Mouse (Mus musculus) lung, postnatal 0 days (tissue): Measurements from ENCODE around the gene Carmil1.

Experiments used
- CTCF ChIP-seq: IDR thresholded peaks from 2 replicates; pipeline ENCODE4 v1.5.1; 2016; ENCODE audit warnings: antibody characterized with exemption, mild to moderate bottlenecking
- EP300 ChIP-seq: IDR thresholded peaks from 2 replicates; pipeline ENCODE4 v1.6.1; 2016; ENCODE audit warnings: antibody characterized with exemption, mild to moderate bottlenecking, control low read depth

DNA sequence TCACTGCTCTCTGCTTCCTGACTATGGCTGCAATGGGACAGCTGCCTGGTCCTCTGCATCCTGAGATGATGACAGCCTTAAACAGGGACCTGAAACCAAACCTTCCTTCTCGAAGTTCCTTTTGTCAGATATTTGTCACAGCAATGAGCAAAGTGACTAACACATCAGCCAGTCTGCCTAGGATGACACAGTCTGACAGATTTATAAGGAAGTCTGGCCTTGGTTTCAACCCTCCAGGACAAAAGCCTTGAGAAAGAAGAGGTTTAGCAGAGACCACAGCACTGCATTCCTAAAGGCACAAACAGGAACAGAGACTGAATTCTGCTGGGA lies 175.3 kb downstream of the Carmil1 start:
- TF ChIP-seq CTCF (no peak), EP300 (no peak)
